Mouse (Mus musculus) MEL (cell line): ENCODE measurements around the gene Cd72.
"Not testable (repeated sequence)": the region's sequence is repeated elsewhere in the genome, so short reads cannot be mapped to it uniquely, and the experiment has no call there.

Experiments
- CTCF ChIP-seq, 3 experiments: IDR thresholded peaks in 2 of 3; conservative IDR thresholded peaks in 1 of 3; 2 replicates each; pipeline ENCODE4 v1.5.1; 2011 to 2012; ENCODE audit warnings: low read length in 3 of 3, low read depth in 2 of 3, mild to moderate bottlenecking in 2 of 3, improper control_type of control experiment in 1 of 3, inconsistent platforms in 1 of 3, mixed read lengths in 1 of 3, moderate library complexity in 1 of 3; ENCODE audit not compliant: control insufficient read depth in 1 of 3, insufficient read depth in 1 of 3, poor library complexity in 1 of 3, severe bottlenecking in 1 of 3
- E2F4 ChIP-seq: IDR thresholded peaks from 2 replicates; pipeline ENCODE4 v1.6.1; 2011; ENCODE audit warnings: low read depth, low read length, improper control_type of control experiment, borderline replicate concordance
- GABPA ChIP-seq: IDR thresholded peaks from 2 replicates; pipeline ENCODE4 v1.6.1; 2012; ENCODE audit warnings: low read depth, mild to moderate bottlenecking, inconsistent platforms, low read length, improper control_type of control experiment, moderate library complexity
- GATA1 ChIP-seq: IDR thresholded peaks from 2 replicates; pipeline ENCODE4 v1.6.1; 2011; ENCODE audit warnings: low read depth, low read length, improper control_type of control experiment
- MAFK ChIP-seq: IDR thresholded peaks from 2 replicates; pipeline ENCODE4 v1.6.1; 2011; ENCODE audit warnings: low read depth, mild to moderate bottlenecking, low read length, improper control_type of control experiment, borderline replicate concordance
- MAX ChIP-seq: IDR thresholded peaks from 2 replicates; pipeline ENCODE4 v1.6.1; 2011; ENCODE audit warnings: low read length, improper control_type of control experiment
- POLR2A ChIP-seq, 2 experiments: IDR thresholded peaks; 2 replicates each; pipeline ENCODE4 v1.6.1; 2011 to 2012; ENCODE audit warnings: low read length in 2 of 2, mild to moderate bottlenecking in 2 of 2, control low read depth in 1 of 2, improper control_type of control experiment in 1 of 2, low read depth in 1 of 2, moderate library complexity in 1 of 2; ENCODE audit not compliant: control insufficient read depth in 1 of 2, insufficient read depth in 1 of 2, poor library complexity in 1 of 2
- SMC3 ChIP-seq: IDR thresholded peaks from 2 replicates; pipeline ENCODE4 v1.6.1; 2011; ENCODE audit warnings: low read depth, low read length, improper control_type of control experiment
- ZMIZ1 ChIP-seq: IDR thresholded peaks from 2 replicates; pipeline ENCODE4 v1.6.1; 2012; ENCODE audit warnings: low read depth, mild to moderate bottlenecking, inconsistent platforms, low read length, improper control_type of control experiment, moderate library complexity
- ZNF384 ChIP-seq: IDR thresholded peaks from 2 replicates; pipeline ENCODE4 v1.6.1; 2012; ENCODE audit warnings: low read depth, mild to moderate bottlenecking, inconsistent platforms, low read length, improper control_type of control experiment

GRCm38 (mm10) chr4:43485666-43486065, 31.2 kb upstream of the Cd72 start:
- TF ChIP-seq CTCF (IDR thresholded peaks at IDR 0.05 in 2 of 3, conservative IDR thresholded peaks at IDR 0.05 in 1 of 3; ENCODE audit: control insufficient read depth in 1 of 3, insufficient read depth in 1 of 3, low read depth in 2 of 3, low read length in 3 of 3, poor library complexity in 1 of 3, severe bottlenecking in 1 of 3) = peak; percentile 33 to 55 (median 46); a peak in 5 of 6 replicates
- TF ChIP-seq E2F4; MAX; GABPA; GATA1; POLR2A (IDR thresholded peaks at IDR 0.05; ENCODE audit: control insufficient read depth in 1 of 2, insufficient read depth in 1 of 2, low read depth in 1 of 2, low read length in 2 of 2, poor library complexity in 1 of 2); ZNF384; MAFK; ZMIZ1: not testable (repeated sequence)
- peak; percentile 50 for TF ChIP-seq SMC3
